Mouse (Mus musculus) gastrocnemius, adult 18-20 months (tissue): ENCODE results near the gene BC052040. TPM values are rescaled to one million over a fixed set of nuclear protein-coding genes. Genes with fewer than 3 reads are reported as not detected.

ENCODE experiments used
- DNase-seq: peaks from one replicate; pipeline ENCODE4 v3.0.0; 2021; ENCODE audit warnings: low spot score
- total RNA-seq, 2 experiments: library from RNA; stranded (reverse); gene quantifications; 2 replicates each; pipeline ENCODE4 v1.2.3; 2021

Gene BC052040
- total RNA-seq, 2 experiments from 2014 or later, result 3.7 to 3.8 TPM

GRCm38 (mm10) chr2:115694386-115694785 is 112.9 kb downstream of the BC052040 start:
- DNase-seq, result no peak

- DNase-seq, result no peak
These were observed 117.5 kb downstream of the BC052040 start for GRCm38 (mm10) chr2:115699032-115699431.

- no peak for DNase-seq
These were observed 121.1 kb downstream of the BC052040 start for GRCm38 (mm10) chr2:115702610-115703009.

- no peak for DNase-seq
These were observed 136.0 kb downstream of the BC052040 start for GRCm38 (mm10) chr2:115717535-115717934.

GRCm38 (mm10) chr2:115717980-115718379 is 136.5 kb downstream of the BC052040 start:
- DNase-seq, result no peak

GRCm38 (mm10) chr2:115723452-115723851 is 141.9 kb downstream of the BC052040 start:
- DNase-seq, result no peak

- no peak for DNase-seq
These were observed 142.7 kb downstream of the BC052040 start for GRCm38 (mm10) chr2:115724216-115724615.

GRCm38 (mm10) chr2:115724726-115725125 is 143.2 kb downstream of the BC052040 start:
- DNase-seq, result no peak

GRCm38 (mm10) chr2:115725503-115725902 is 144.0 kb downstream of the BC052040 start:
- no peak for DNase-seq

- DNase-seq, result no peak
These were observed 144.4 kb downstream of the BC052040 start for GRCm38 (mm10) chr2:115725926-115726325.

- DNase-seq, result no peak
These were observed 145.3 kb downstream of the BC052040 start for GRCm38 (mm10) chr2:115726806-115727205.

GRCm38 (mm10) chr2:115728627-115729026 is 147.1 kb downstream of the BC052040 start:
- no peak for DNase-seq

GRCm38 (mm10) chr2:115730502-115730901 is 149.0 kb downstream of the BC052040 start:
- DNase-seq, result no peak

GRCm38 (mm10) chr2:115731171-115731570 is 149.7 kb downstream of the BC052040 start:
- DNase-seq, result no peak

GRCm38 (mm10) chr2:115732572-115732971 is 151.1 kb downstream of the BC052040 start:
- DNase-seq, result no peak

GRCm38 (mm10) chr2:115733017-115733692 is 151.6 kb downstream of the BC052040 start:
- DNase-seq, result no peak

GRCm38 (mm10) chr2:115734850-115735249 is 153.3 kb downstream of the BC052040 start:
- peak; percentile 8 for DNase-seq

GRCm38 (mm10) chr2:115736416-115736815 is 154.9 kb downstream of the BC052040 start:
- DNase-seq, result no peak

GRCm38 (mm10) chr2:115737966-115738365 is 156.4 kb downstream of the BC052040 start:
- DNase-seq, result no peak

GRCm38 (mm10) chr2:115742061-115742460 is 160.5 kb downstream of the BC052040 start:
- no peak for DNase-seq

GRCm38 (mm10) chr2:115747639-115748038 is 166.1 kb downstream of the BC052040 start:
- no peak for DNase-seq

- DNase-seq, result no peak
These were observed 169.7 kb downstream of the BC052040 start for GRCm38 (mm10) chr2:115751177-115751576.

GRCm38 (mm10) chr2:115757685-115758084 is 176.2 kb downstream of the BC052040 start:
- DNase-seq, result peak; percentile 7

GRCm38 (mm10) chr2:115758542-115758941 is 177.0 kb downstream of the BC052040 start:
- DNase-seq, result no peak
